Mouse (Mus musculus) layer of hippocampus, adult 8-10 months (tissue): ENCODE data around the gene Ttyh1. TPM values are rescaled to one million over a fixed set of nuclear protein-coding genes. Genes with fewer than 3 reads are reported as not detected.
A peak's percentile ranks its signal among the peaks of the same experiment; 100 is the strongest.
"Not testable (repeated sequence)": the region's sequence is repeated elsewhere in the genome, so short reads cannot be mapped to it uniquely, and the experiment has no call there.

Experiments used
- DNase-seq, 2 experiments: peaks; one replicate each; pipeline ENCODE4 v3.0.0; 2022; ENCODE audit warnings: low spot score in 2 of 2
- total RNA-seq, 4 experiments: library from RNA; stranded (reverse); gene quantifications; 2 replicates each; pipeline ENCODE4 v1.2.4; 2022

Gene Ttyh1
- total RNA-seq, 4 experiments from 2014 or later = 459 to 552 (median 528) TPM

DNA sequence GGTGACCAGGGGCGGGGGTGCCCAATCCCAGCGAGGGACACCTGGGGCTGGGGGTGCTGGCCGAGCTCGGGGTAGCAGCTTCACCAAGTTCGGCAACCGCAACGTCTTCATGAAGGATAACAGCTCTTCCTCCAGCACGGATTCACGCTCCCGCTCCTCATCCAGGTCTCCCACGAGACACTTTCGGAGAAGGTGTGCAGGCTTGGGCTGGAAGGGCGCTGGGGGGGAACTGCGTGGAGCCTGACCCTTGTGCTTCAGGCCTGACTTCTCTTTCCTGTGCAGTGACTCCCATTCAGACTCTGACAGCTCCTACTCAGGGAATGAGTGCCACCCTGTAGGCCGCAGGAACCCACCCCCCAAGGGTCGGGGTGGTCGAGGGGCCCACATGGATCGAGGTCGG, 24.3 kb downstream of the Ttyh1 start:
- DNase-seq = peak in 1 of 2 experiments; percentile 3

DNA sequence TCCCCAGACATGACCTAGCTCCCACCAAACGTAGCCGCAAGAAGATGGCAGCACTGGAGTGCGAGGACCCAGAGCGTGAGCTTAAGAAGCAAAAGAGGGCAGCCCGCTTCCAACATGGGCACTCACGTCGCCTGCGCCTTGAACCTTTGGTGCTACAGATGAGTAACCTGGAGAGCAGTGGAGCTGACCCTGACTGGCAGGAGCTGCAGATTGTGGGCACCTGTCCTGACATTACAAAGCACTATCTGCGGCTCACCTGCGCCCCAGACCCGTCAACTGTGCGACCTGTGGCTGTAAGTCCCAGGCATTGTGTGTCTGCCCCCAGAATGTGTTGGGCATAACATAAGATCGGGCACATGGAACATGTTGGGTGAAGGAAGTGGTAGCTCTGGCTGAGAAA, 24.8 kb downstream of the Ttyh1 start:
- DNase-seq = peak in 1 of 2 experiments; percentile 3

DNA sequence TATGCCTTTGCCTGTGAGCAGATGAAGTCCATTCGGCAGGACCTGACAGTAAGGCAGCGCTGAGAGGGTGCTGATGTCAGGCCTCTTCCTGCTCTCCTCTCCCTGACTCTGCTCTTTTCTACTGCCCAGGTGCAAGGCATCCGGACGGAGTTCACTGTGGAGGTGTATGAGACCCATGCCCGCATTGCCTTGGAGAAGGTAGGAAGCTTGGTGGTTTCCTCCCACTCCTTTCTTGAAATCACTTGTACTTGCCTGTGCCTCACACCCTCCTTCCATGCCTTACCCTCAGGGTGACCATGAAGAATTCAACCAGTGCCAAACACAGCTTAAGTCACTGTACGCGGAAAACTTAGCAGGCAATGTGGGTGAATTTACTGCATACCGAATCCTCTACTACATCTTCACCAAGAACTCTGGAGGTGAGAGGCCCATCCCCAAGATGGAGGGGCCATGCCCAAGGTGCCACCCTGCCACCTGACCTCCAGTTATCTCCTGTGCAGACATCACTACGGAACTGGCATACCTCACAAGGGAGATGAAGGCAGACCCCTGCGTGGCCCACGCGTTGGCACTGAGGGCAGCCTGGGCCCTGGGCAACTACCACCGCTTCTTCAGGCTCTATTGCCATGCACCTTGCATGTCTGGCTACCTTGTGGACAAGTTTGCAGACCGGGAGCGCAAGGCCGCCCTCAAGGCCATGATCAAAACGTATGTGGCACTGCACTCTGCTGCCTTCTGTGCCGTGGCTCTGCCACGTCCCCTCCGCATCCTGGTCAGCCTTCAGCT, 25.8 kb downstream of the Ttyh1 start:
- DNase-seq = peak in 1 of 2 experiments; percentile 7

DNA sequence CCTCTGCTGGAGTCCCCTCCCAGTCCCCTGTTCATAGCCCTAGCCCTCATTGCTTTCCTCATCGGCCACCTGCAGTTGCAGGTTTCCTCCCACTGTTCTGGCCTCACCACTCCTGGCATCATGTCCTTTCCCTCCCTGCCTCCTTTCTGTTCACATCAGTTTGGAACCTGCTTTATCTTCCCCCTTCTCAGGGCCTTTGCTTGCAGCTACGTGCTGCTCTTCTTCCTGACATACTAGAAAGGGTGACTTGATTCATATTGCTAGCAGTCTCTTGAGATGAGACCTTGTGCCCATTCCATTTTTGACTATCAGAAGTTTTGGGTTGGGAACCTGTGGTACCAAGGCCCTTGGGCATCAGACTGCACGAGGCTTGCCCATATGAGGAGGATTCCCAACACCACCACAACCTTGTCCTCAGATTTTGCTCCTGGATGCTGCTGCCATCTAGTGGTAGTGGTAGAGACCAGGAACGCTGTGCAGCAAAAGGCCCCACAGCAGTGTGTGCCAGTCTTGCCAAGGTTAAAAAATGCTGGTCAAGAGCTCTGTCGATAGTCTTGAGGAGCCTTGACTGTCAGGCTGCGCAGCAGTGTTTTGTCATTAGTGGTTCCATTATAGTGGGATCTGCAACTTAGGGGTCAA, 26.5 kb downstream of the Ttyh1 start:
- peak in 1 of 2 experiments; percentile 59 for DNase-seq

DNA sequence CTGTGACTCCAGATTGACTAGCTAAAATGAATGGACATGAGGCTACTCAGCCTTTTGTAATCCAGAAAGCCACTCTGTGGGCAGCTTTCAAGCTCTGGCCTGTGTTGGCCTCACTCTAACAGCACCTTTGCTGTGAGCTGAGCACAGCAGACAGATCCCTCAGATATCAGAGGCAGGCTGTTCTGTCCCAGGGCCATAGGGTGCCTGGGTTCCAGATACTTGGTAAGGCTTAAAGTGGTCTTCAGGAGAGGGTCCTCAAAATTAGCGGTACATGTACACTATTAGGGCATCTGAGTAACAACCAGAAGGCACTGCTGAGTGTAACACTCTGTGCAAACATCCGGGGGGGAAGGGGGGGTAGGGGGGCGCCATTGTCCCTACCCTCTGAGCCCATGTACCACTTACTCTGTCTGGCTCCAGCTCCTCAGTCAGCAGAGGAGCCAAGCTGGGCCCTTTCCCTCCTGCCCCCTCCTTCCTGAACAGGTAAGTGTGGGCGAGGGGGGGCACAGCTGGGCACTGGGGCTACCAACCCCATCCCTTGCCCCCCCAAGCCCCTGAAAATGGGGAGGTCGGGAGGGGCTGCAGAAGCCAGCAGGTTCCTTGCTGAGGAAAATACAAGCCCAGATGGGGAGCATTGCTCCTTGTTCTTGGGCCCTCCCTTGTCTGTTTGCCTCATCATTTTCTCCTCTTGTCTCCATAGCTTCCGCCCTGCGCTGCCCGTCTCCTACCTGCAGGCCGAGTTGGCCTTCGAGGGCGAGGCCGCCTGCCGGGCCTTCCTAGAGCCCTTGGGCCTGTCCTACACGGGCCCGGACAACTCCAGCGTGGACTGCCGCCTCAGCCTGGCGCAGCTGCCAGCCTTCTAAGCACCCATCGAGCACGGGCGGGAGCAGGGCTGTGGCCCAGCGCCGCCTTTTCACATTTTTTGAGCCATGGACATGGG, 27.3 kb downstream of the Ttyh1 start:
- peak in 1 of 2 experiments; percentile 19 for DNase-seq

DNA sequence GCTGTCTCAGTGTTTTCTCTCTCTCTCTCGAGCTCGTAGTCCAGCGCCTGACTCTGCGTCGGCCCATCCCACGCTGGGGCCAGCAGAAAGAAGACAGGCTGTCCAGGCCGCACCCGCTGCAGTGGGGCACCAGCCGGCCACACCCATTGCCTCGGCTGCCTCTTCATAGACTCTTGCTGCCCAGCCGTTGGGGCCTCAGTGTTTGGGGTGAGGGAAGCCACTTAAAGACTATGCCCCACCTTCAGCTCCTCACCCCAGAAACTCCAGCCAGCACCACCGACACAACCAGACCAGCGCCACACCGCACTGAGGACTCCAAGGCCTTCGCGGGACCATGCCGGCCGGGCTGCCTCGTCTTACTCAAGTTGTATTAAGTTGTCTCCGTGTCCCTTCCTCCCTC, 28.2 kb downstream of the Ttyh1 start:
- no peak for DNase-seq

DNA sequence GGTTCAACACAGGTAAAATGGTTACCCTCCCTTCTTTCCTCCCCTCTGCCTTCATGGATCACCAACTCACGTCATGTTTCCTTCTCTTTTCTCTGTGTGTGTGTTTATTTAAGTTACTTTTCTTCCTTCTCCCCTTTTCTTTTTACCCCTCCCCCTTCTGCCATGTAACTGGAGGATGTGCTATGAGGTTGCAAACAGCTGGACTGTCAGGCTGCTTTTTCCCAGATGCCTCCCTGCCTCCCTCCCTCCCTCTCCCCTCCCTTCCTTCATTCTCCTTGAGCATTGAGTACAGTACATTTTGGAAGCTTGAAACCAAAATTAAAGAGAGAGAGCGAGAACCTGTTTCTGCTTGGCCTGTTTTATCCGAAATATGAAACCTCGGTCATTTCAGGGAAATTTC, 28.6 kb downstream of the Ttyh1 start:
- DNase-seq = no peak

DNA sequence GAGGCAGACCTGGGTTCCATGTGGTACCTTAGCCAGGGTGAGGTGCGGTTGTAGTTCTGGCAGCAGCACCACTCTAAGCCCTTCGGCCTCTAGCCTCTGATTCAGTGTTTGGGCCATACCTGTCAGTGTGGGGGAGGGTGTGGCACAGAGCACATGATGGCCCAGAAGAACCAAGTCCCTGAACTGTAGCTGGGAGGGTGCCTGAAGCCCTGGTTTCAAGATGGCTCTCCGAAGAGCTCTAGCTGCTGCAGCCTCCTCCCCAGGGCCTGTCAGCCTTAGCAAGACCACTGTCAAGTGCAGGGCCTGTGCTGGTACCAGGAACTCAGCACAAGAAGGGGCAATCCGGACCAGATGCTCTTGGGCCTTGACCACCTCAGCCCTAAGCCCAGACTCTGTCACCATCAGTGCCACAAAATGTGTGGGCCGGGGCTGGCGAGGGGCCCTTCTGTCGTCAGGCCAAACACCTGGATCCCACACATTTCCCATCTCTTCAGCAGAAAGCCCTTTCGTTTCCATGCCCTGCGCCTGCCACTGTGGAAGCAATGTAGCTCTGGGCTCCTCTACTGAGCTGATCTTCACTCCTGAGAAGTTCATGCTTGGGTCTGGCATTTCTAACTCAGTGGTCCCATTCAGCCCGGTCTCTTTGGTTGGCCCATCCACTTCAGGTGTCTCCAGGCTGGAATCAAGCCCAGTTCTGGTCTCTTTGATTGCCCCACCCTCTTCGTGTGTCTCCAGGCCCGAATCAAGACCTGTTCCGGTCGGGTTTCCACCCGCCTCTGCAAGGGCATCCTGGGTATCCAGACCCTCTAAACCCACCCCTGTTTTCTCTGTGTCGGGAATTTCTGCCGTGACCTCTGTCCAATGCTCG, 29.4 kb downstream of the Ttyh1 start:
- no peak for DNase-seq

DNA sequence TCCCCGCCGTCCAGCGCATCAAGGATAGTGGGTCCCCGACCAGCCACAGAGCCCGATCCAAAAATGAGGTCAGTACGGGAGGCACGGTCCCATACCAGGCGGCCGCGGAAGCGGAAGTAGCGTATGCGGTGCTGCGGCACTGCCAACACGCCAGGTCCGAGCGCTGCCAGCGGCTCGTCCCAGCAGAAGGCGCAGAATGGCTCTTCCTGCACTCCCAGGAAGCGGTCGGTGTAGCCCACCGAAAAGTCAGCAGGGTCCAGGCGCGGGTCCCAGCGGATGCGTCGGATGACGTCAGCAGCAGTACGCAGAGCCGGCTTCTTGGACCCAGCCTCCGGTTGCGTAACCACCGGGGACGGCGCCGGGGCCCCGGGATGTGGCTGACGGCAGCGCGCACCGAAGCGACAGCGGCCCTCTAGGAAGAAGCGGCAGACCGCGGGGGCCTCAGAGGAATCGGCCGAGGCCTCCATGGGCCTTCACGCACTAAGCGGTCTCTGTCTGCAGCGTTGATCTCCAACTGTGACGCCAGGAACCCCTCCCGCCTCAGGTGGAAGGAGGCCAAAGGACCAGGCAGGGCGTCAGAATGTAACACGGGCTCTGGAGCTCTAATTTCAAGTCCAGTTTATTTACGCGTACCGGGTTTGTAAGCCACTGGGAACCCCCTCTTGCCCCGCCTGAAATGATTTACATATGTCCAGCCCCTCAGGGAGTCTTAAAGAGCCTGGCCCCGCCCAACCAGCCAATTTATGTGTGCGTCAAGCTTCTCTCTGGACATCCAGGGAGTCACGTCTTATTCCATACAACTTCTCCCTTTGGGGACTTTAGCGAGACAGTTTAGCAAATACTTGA, 30.2 kb downstream of the Ttyh1 start:
- peak in 1 of 2 experiments; percentile 84 for DNase-seq

DNA sequence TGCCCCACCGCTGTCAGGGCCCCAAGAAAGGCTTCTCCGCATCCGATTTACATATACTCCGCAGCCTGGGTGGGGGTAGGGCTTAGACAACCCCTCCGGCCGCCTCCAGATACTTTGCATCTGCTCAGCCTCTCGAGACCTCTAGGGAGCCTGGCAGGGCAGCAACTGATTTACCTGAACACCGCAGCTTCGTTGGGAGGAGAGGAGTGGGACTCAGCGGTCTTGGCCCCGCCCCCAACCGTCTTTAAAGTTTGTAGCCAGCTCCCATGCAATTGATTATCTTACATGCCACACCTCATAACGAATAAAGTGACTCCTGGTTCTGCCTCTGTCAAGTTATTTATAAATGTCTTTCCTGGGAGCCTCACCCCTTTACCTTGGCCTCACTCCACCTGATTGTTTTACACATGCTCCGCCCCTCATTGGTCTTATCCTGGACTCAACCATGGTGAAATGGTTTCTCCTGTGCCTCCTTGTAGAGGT, 30.9 kb downstream of the Ttyh1 start, which contains the start of gene Leng9:
Leng9 (minus strand) TSS at position 316 of the 483 bp plus-strand sequence.
- DNase-seq = no peak

DNA sequence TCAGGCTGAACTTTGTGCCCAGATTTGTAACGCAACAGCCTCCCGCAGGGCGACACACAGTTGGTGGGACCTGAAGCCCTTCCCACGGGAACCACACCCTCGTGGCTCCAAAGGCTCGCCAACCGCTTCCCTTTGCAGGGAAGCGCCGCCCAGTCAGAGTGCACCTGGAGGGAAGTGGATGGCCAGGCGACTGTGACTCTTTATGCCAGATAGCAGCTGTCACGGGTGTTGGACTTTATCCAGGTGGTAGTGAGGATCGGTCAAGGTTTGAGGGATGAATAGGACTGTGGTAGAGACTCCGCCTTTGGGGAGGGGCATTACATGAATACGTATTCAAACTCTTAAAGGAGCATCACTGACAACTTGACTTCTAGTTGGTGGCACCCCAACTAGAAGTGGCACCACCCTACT, 31.6 kb downstream of the Ttyh1 start:
- DNase-seq = no peak

DNA sequence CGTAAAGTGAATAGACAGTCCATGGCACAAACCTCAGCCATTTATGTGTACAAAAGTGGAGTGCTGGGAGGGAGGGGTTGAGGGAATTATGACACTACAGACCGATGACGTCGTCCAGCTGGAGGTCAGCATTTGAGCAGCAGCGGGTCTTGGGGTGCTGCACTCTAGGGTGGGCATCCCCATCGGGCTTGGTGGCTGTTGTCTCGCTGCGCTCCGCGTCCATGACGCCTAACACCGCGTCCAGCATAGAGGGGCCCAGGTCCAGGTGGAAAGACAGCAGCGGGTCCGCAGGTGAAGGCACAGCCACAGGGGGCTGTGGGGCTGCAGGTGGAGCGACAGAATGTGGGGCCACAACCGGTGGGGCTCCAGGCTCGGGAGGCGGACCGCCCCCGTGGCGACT, 32.0 kb downstream of the Ttyh1 start:
- peak in 1 of 2 experiments; percentile 30 for DNase-seq

DNA sequence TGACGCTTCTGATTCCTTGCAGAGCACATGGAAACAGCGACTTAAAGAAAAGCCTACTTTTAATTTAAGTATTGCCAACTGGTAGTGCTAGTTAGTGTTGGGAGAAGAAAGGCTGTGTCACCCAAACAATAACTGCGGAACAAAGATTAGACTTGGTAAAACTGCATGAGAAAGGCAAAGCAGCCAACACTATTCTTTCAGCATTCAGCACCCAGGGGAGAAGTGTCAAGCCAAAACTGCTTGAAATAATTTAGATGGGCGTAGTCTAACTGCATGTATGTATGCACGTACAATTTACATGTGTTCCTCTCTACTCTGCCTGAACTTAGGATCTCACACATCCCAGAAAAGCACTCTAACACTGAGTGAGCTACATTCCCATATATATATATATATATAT, 35.1 kb downstream of the Ttyh1 start:
- DNase-seq = no peak

DNA sequence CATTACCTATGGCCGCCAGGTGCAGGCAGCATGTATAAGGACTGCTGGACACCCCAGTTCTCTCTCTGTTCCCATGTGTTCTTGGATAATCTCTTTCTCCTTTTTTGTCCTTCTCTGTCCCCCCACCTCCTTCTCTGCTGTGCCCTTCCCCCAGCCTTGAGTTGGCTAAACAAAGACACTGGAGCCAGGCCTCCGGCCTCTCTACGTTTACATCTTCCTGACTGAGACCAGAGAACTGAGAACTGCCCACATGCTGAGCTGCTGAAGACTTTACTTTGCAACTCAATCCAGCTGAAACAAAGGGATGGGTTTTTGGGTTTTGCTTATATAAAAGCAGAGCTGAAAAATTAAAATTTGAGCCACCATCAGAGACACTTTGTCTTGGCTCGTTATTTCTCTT, 35.8 kb downstream of the Ttyh1 start:
- DNase-seq = no peak

DNA sequence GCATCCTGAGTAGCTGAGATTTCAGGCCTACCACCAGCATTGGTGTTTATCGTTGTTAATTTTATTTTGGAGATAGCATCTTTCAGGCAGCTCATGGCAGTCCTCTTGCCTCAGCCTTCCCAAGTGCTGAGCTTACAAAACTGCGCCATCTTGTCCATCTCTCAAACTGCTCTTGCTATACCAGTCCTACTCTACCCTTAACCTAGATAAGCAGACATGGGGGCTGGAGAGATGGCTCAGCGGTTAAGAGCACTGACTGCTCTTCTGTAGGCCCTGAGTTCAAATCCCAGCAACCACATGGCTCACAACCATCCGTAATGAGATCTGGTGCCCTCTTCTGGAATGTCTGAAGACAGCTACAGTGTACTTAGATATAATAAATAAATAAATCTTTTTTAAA, 42.4 kb downstream of the Ttyh1 start:
- DNase-seq = not testable (repeated sequence)

DNA sequence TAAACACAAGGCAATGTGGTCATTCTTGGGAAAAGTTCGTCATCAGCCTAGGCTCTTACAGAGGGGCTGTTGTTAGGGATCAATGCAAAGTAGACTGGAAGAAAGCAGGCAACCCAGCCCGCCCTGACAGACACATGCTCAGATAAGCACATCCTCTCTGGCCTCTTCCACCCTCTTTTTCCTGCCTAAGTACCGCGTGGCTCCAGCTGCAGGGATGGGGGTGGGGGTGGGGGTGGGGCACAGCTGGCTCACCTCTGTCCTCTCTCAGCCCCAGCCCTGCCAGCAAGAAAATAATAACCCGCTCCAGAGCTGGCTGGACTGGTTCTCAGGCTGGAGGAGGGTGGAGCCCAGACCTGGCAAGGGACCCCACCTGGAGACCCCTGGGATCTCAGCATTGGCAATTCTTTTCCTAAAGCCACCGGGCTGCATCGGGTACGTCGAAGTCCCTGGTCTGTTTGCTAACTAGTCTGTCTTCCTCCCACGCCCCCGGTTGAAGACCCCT, 44.4 kb downstream of the Ttyh1 start:
- no peak for DNase-seq

DNA sequence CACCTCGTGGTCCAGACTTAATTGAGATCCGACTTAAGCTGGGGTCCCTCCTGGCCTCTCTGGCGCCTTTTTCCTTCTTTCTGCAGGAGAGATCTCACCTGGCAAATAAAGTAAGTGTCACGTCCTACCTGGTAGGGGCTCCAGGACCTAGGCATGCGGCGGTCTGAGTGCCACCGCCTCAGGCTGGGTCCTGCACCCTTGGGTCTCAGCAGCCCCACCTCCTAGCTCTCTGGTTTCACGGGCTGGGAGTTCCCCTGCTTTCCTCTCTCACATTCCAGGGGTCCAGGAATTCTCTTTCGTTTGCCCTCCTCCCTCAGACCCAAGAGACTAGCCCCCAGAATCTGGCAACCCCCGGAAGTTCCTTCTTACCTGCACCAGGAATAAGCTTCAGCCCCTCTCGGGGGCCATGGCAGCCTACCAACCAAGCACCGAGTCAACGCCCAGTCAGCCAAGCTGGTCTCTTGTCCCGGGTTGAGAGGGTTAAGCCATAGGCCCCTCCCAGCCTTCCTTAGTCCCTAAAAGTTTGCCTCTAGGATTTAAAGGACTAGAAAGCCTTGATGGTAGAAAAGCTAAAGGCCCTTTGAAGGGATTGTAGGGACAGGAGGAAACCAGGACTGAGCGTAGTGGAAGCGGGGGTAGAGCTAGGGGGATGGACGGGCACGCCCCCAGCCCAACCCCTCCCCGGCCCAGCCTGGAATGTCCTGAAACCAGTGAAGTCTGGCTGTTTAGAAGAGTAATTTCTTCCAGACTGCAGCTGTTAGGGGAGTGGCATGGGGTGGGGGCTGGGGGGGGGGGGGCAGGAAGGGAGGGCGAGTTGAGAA, 45.1 kb downstream of the Ttyh1 start, which contains the start of gene Cdc42ep5:
Cdc42ep5 (minus strand) TSS at position 771 of the 821 bp plus-strand sequence.
- no peak for DNase-seq

DNA sequence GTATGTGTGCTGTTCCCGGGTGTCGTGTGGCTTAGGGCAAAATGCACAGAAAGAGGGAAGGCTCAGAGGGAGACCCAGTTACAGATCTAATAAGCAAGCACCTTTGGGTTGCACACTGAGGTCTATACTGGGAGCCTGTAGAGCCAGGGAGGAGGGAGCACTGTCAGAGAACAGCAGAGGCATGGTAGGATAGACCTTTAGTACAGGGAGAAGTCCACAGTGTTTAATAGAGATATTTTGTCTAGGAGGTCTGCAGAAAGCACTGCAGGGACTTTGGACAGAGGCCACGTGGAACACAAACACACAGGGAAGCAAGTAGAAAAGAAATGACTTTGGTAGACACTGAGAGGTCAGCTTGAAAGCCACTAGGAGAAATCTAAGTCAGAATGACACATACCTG, 46.1 kb downstream of the Ttyh1 start:
- DNase-seq = no peak
